Mouse (Mus musculus) heart, embryonic 14.5 days (tissue): ENCODE data around the gene Ntf5. TPM values are rescaled to one million over a fixed set of nuclear protein-coding genes. Genes with fewer than 3 reads are reported as not detected.
"Not testable (repeated sequence)": the region's sequence is repeated elsewhere in the genome, so short reads cannot be mapped to it uniquely, and the experiment has no call there.

Source experiments
- ATAC-seq: fragments of 200-750 bp; cut with Nextera tagmentation; 2 replicates; pipeline ENCODE4 v1.8.0; 2017; ENCODE audit warnings: low read depth, moderate TSS enrichment; ENCODE audit not compliant: insufficient number of reproducible peaks, insufficient read depth, low FRiP score
- H3K27ac ChIP-seq, 2 experiments: fragments of 200-500 bp in 1 of 2; fragments of 300-500 bp in 1 of 2; sonication (generic) in 1 of 2; replicated peaks in 1 of 2; 2 replicates each; pipeline ENCODE4 v1.5.1; 2012 to 2014; ENCODE audit warnings: low read depth in 2 of 2, low read length in 2 of 2, control low read depth in 1 of 2, mild to moderate bottlenecking in 1 of 2, mixed read lengths in 1 of 2; ENCODE audit not compliant: control insufficient read depth in 1 of 2, insufficient read depth in 1 of 2
- H3K27me3 ChIP-seq: fragments of 300-500 bp; sonication (generic); 2 replicates; pipeline ENCODE4 v1.6.1; 2014; ENCODE audit warnings: mild to moderate bottlenecking, low read length, control low read depth; ENCODE audit not compliant: control insufficient read depth, insufficient read depth
- H3K36me3 ChIP-seq: fragments of 300-500 bp; sonication (generic); 2 replicates; pipeline ENCODE4 v1.6.1; 2014; ENCODE audit warnings: mild to moderate bottlenecking, control low read depth, low read length, mixed read lengths; ENCODE audit not compliant: control insufficient read depth, insufficient read depth
- H3K4me1 ChIP-seq, 2 experiments: fragments of 200-500 bp in 1 of 2; fragments of 300-500 bp in 1 of 2; sonication (generic) in 1 of 2; 2 replicates each; pipeline ENCODE4 v1.6.1; 2012 to 2014; ENCODE audit warnings: low read length in 2 of 2, control low read depth in 1 of 2, mixed read lengths in 1 of 2; ENCODE audit not compliant: control insufficient read depth in 2 of 2, insufficient read depth in 2 of 2
- H3K4me2 ChIP-seq: fragments of 300-500 bp; sonication (generic); 2 replicates; pipeline ENCODE4 v1.6.1; 2014; ENCODE audit warnings: mild to moderate bottlenecking, low read length
- H3K4me3 ChIP-seq, 2 experiments: fragments of 200-500 bp in 1 of 2; fragments of 300-500 bp in 1 of 2; sonication (generic) in 1 of 2; 2 replicates each; pipeline ENCODE4 v1.5.1; 2012 to 2014; ENCODE audit warnings: low read length in 2 of 2, mild to moderate bottlenecking in 2 of 2, control low read depth in 1 of 2, low read depth in 1 of 2, moderate library complexity in 1 of 2; ENCODE audit not compliant: control insufficient read depth in 1 of 2, insufficient read depth in 1 of 2
- H3K9ac ChIP-seq: fragments of 300-500 bp; sonication (generic); 2 replicates; pipeline ENCODE4 v1.6.1; 2014; ENCODE audit warnings: mild to moderate bottlenecking, low read length
- H3K9me3 ChIP-seq: fragments of 300-500 bp; sonication (generic); 2 replicates; pipeline ENCODE4 v1.6.1; 2016; ENCODE audit warnings: low read length, control low read depth; ENCODE audit not compliant: control insufficient read depth
- WGBS: fragments of 180-500 bp; shearing (Covaris S2); extraction: QIAGEN DNeasy Blood & Tissue Kit; methylation state at CpG from one replicate; pipeline ENCODE4 v1.1.7; 2014; 5-methylcytosine and 5-hydroxymethylcytosine counted together
- polyA plus RNA-seq: library from polyadenylated mRNA; unstranded; fragments of >200 nt; fragmentation: Nextera tagmentation; extraction: Ambion mirVana; gene quantifications from 2 replicates; pipeline ENCODE4 v1.2.1, GENCODE M21; 2014

Gene Ntf5
- polyA plus RNA-seq, 1 experiment from 2014 or later = 1.6 TPM

DNA sequence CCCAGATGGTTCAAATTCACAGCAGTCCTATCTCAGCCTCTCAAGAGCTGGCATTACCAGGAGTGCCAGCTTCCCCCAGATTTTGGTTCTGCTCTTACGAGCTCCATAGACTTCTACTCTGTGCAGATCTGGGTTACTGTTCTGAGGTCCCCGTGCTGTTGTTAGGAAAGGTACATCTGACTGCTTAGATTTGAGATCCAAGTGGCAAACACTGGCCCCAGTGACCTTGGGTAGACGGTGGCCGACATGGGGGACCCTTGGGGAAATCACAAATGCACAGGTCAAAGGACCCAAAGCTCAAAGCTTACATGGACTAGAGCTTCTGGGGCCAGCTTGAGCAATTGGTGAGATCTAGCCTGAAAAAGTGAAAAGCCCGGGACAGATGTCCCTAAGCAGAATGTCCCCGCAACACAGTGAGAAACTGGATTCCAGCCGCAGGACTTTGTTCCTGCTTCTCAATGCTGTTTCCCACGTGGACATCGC lies 43.3 kb downstream of the Ntf5 start:
- peaks cover 18 to 32% of the 10 kb centered on the region in 2 experiments for H3K4me1 ChIP-seq
- H3K4me3 ChIP-seq = peak overlapping the region in 1 of 2 experiments; percentile 85; a peak in 1 of 4 replicates
- peak overlapping the region; percentile 1 to 4; a peak in 1 of 4 replicates for H3K27ac ChIP-seq
- H3K9me3 ChIP-seq = no peaks in the 10 kb centered on the region
- no peak for ATAC-seq
- WGBS = 39% methylated on average over 9 of the region's 9 CpGs
- no peaks in the 10 kb centered on the region for H3K27me3 ChIP-seq
- peak overlapping the region; percentile 90 for H3K4me2 ChIP-seq
- H3K9ac ChIP-seq = peak overlapping the region; percentile 93; the same call in 1 of the 2 replicates
- H3K36me3 ChIP-seq = peaks cover 62% of the 10 kb centered on the region

DNA sequence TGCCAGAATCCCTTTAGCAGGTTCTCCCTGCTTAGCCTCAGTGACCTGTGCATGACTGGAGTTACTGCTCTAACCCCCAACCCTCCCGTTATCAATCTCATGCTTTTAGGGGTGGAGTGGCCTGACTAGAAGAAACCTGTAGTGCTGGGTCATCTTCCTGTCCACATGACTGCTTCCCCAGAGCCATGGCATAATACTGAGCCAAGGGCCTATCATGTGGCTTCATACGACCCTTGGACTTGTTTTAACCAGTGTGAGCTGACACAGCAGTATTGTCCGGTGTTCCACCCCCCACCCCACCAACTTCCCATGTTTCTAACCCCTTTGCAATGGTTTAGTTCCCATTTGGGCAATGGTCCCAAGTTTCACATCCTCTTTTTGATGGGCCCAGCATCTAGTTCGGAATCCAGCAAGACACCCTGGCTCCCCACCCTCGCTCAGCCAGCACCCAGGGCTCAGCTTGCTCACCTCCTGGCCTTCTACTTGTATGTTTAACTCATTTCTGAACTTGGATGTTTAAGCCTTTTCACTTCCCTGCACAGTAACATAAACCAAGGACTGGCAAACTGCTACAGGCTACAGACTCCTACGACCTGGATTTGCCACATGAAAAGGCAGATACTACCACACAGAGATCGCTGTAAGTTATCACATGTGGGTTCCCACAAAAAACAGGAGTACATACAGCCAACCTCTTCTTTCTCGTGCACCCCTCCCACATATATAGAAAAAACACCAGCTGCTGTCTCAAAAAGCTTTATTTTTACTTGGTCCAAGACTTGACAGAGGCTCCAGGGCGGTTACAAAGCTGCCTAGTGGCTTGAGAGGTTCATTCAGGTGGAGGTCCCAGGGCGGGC lies 43.9 kb downstream of the Ntf5 start:
- Histone ChIP-seq H3K27ac (0 out of 4 replicates have a peak overlapping the region, but pooled peaks have one; percentile 1 to 4), H3K4me2 (peak overlapping the region; percentile 90), H3K9ac (peak overlapping the region; percentile 93), H3K4me3 (peak overlapping the region; percentile 71 to 85), H3K27me3 (no peaks in the 10 kb centered on the region), H3K36me3 (peaks cover 62% of the 10 kb centered on the region), H3K9me3 (no peaks in the 10 kb centered on the region), H3K4me1 (peaks cover 18 to 32% of the 10 kb centered on the region in 2 experiments)
- no peak for ATAC-seq
- 52% methylated on average over 10 of the region's 10 CpGs for WGBS

DNA sequence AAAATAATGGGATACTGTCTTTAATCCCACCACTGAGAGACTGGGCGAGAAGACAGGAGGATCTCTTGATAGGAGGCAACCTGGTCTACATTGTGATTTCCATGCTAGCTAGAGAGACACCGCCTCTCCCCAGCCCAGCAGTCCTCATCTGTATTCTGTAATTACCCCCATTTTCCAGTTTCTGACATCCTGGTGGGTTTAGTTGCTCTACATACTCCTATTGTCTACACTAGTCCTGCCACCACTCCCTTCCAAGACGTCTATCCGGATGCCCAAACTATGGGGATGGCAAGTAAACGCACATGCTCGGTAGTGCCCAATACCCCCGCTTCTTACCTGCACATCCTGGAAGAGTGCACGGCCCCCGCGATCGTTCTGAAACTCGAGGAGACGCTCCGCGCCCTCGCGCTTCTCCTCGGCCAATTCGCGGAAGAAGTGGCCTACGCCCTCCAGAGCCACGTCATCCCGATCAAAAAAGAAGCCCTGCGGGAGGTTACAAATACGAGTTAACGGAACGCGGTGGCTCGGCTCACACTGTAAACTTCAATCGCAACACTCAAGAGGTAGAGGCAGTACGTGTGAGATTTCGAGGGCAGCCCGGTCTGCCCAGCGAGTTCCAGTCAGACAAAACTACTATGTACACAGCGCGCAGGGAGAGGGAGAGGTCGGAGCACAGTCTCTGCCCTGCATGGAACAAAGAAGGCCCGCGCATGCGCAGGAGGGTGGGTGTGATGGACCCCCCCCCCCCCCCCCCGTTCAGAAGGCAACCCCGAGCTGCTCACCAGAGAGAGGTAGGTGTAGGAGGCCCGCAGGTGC lies 45.5 kb downstream of the Ntf5 start:
- peak overlapping the region; percentile 86 to 93 for H3K27ac ChIP-seq
- WGBS = 1% methylated on average over 41 of the region's 43 CpGs
- no peaks in the 10 kb centered on the region for H3K27me3 ChIP-seq
- H3K4me2 ChIP-seq = peak overlapping the region; percentile 90
- peaks cover 18 to 32% of the 10 kb centered on the region in 2 experiments for H3K4me1 ChIP-seq
- peak overlapping the region; percentile 93 for H3K9ac ChIP-seq
- H3K9me3 ChIP-seq = no peaks in the 10 kb centered on the region
- peaks cover 63% of the 10 kb centered on the region for H3K36me3 ChIP-seq
- ATAC-seq = peak; percentile 48
- peak overlapping the region; percentile 71 to 85 for H3K4me3 ChIP-seq

GRCm38 (mm10) chr7:45459564-45460140 lies 46.2 kb downstream of the Ntf5 start, which contains the start of gene Ftl1:
Ftl1 (minus strand) TSS chr7:45459884.
- H3K27ac ChIP-seq = peak within 1 kb of the TSS; percentile 86 to 93
- ATAC-seq = peak; percentile 93
- H3K4me2 ChIP-seq = peak within 1 kb of the TSS; percentile 90
- H3K9ac ChIP-seq = peak within 1 kb of the TSS; percentile 93
- H3K4me1 ChIP-seq = peaks cover 18 to 32% of the 10 kb centered on the region in 2 experiments
- not testable (repeated sequence) for H3K27me3 ChIP-seq, H3K9me3 ChIP-seq
- WGBS = 1% methylated on average over 26 of the region's 37 CpGs
- peak within 1 kb of the TSS; percentile 71 to 85 for H3K4me3 ChIP-seq
- peaks cover 63% of the 10 kb centered on the region for H3K36me3 ChIP-seq

- H3K27me3 ChIP-seq = no peaks in the 10 kb centered on the region
- WGBS = 70% methylated on average over 7 of the region's 7 CpGs
- H3K9me3 ChIP-seq = no peaks in the 10 kb centered on the region
- H3K4me2 ChIP-seq = peak overlapping the region; percentile 74
- H3K9ac ChIP-seq = peak overlapping the region; percentile 70
- peak overlapping the region in 1 of 2 experiments; percentile 85; a peak in 3 of 4 replicates for H3K4me3 ChIP-seq
- H3K27ac ChIP-seq = peak overlapping the region; percentile 80 to 86
- no peak for ATAC-seq
- peaks cover 63% of the 10 kb centered on the region for H3K36me3 ChIP-seq
- H3K4me1 ChIP-seq = peaks cover 18 to 33% of the 10 kb centered on the region in 2 experiments
Measured at GRCm38 (mm10) chr7:45460377-45460776, 46.9 kb downstream of the Ntf5 start.

GRCm38 (mm10) chr7:45460860-45461314 lies 47.4 kb downstream of the Ntf5 start:
- peak overlapping the region; percentile 70 for H3K9ac ChIP-seq
- H3K4me2 ChIP-seq = peak overlapping the region; percentile 74
- H3K4me3 ChIP-seq = no peak overlapping the region
- no peaks in the 10 kb centered on the region for H3K9me3 ChIP-seq
- H3K27ac ChIP-seq = peak overlapping the region; percentile 80 to 86
- peak; percentile 28; the same call in 1 of the 2 replicates for ATAC-seq
- peaks cover 22 to 38% of the 10 kb centered on the region in 2 experiments for H3K4me1 ChIP-seq
- peaks cover 60% of the 10 kb centered on the region for H3K36me3 ChIP-seq
- WGBS = 10% methylated on average over 13 of the region's 13 CpGs
- no peaks in the 10 kb centered on the region for H3K27me3 ChIP-seq

DNA sequence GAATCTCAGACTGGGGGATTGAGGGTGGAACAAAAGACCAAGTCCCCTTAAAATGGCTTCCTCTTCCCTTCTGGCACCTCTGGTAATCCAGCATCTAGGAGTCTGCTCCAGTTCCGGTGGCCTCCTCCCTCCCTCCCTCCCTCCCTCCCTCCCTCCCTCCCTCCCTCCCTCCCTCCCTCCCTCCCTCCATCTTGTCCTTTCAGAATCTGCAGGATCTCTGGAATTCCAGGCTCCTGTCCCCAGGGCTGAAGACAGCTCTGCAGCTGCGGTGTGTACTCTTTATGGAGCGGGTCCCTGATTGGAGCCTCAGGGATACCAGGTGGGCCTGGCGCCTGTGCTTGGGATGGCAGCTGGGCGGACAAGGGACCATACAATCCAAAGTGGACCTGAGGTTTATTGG lies 47.8 kb downstream of the Ntf5 start:
- WGBS = 60% methylated on average over 5 of the region's 5 CpGs
- peak overlapping the region; percentile 74 for H3K4me2 ChIP-seq
- no peak for ATAC-seq
- H3K4me1 ChIP-seq = peaks cover 24 to 42% of the 10 kb centered on the region in 2 experiments
- no peaks in the 10 kb centered on the region for H3K9me3 ChIP-seq
- H3K27ac ChIP-seq = peak overlapping the region; percentile 80 to 86
- H3K4me3 ChIP-seq = no peak overlapping the region
- no peaks in the 10 kb centered on the region for H3K27me3 ChIP-seq
- H3K9ac ChIP-seq = peak overlapping the region; percentile 70
- H3K36me3 ChIP-seq = peaks cover 60% of the 10 kb centered on the region
